Mouse (Mus musculus) kidney, postnatal 0 days (tissue): ENCODE measurements around the gene Slc6a5. TPM values are rescaled to one million over a fixed set of nuclear protein-coding genes. Genes with fewer than 3 reads are reported as not detected.

Experiments
- ATAC-seq: fragments of 200-750 bp; cut with Nextera tagmentation; replicated peaks from 2 replicates; pipeline ENCODE4 v1.8.0; 2017; ENCODE audit warnings: low read depth, moderate number of reproducible peaks, moderate TSS enrichment, moderate library complexity; ENCODE audit not compliant: low FRiP score
- DNase-seq: peaks from one replicate; pipeline ENCODE4 v3.0.0-alpha.2; 2016; ENCODE audit warnings: low spot score
- H3K27ac ChIP-seq: fragments of 300-500 bp; sonication (generic); 2 replicates; pipeline ENCODE4 v1.5.1; 2014; ENCODE audit warnings: mild to moderate bottlenecking
- H3K27me3 ChIP-seq: fragments of 300-500 bp; sonication (generic); 2 replicates; pipeline ENCODE4 v1.6.1; 2014; ENCODE audit warnings: low read length, mixed read lengths; ENCODE audit not compliant: insufficient read depth
- H3K36me3 ChIP-seq: fragments of 300-500 bp; sonication (generic); 2 replicates; pipeline ENCODE4 v1.6.1; 2014; ENCODE audit warnings: low read length, mixed read lengths; ENCODE audit not compliant: insufficient read depth
- H3K4me1 ChIP-seq: fragments of 300-500 bp; sonication (generic); replicated peaks from 2 replicates; pipeline ENCODE4 v1.6.1; 2014; ENCODE audit warnings: antibody characterized with exemption, low read length, mixed read lengths; ENCODE audit not compliant: insufficient read depth
- H3K4me2 ChIP-seq: fragments of 300-500 bp; sonication (generic); 2 replicates; pipeline ENCODE4 v1.6.1; 2014; ENCODE audit warnings: mild to moderate bottlenecking, low read length, moderate library complexity, mixed read lengths
- H3K4me3 ChIP-seq: fragments of 300-500 bp; sonication (generic); replicated peaks from 2 replicates; pipeline ENCODE4 v1.5.1; 2014; ENCODE audit warnings: low read depth, low read length
- H3K9ac ChIP-seq: fragments of 300-500 bp; sonication (generic); 2 replicates; pipeline ENCODE4 v1.6.1; 2014; ENCODE audit warnings: low read depth, low read length
- H3K9me3 ChIP-seq: fragments of 300-500 bp; sonication (generic); replicated peaks from 2 replicates; pipeline ENCODE4 v1.6.1; 2016; ENCODE audit warnings: low read length, inconsistent platforms, mixed read lengths
- CTCF ChIP-seq: IDR thresholded peaks from 2 replicates; pipeline ENCODE4 v1.5.1; 2016; ENCODE audit warnings: antibody characterized with exemption, low read depth, mild to moderate bottlenecking, moderate library complexity
- whole genome bisulfite sequencing: fragments of 180-500 bp; shearing (Covaris S2); extraction: QIAGEN DNeasy Blood & Tissue Kit; methylation state at CpG from one replicate; pipeline ENCODE4 v1.1.7; 2014; 5-methylcytosine and 5-hydroxymethylcytosine counted together
- polyA plus RNA-seq: library from polyadenylated mRNA; unstranded; fragments of >200 nt; fragmentation: Nextera tagmentation; extraction: Ambion mirVana; gene quantifications from 2 replicates; pipeline ENCODE4 v1.2.1, GENCODE M21; 2015

Gene Slc6a5
- polyA plus RNA-seq, 1 experiment from 2014 or later = not detected

GRCm38 (mm10) chr7:49963764-49964163, 53.8 kb downstream of the Slc6a5 start:
- H3K27me3 ChIP-seq = no peaks in the 10 kb centered on the region
- no peak overlapping the region for H3K27ac ChIP-seq
- no peak for TF ChIP-seq CTCF
- no peaks in the 10 kb centered on the region for H3K4me1 ChIP-seq
- no peak overlapping the region for H3K4me3 ChIP-seq
- no peaks in the 10 kb centered on the region for H3K9me3 ChIP-seq
- ATAC-seq = no peak
- H3K36me3 ChIP-seq = no peaks in the 10 kb centered on the region
- DNase-seq = no peak
- WGBS = 85% methylated on average over 2 of the region's 2 CpGs
- H3K4me2 ChIP-seq = no peak overlapping the region
- no peak overlapping the region for H3K9ac ChIP-seq

GRCm38 (mm10) chr7:49969516-49969915, 59.6 kb downstream of the Slc6a5 start:
- TF ChIP-seq CTCF = no peak
- Histone ChIP-seq H3K27ac (no peak overlapping the region), H3K4me1 (no peaks in the 10 kb centered on the region), H3K4me2 (no peak overlapping the region), H3K9me3 (no peaks in the 10 kb centered on the region), H3K27me3 (peaks cover 5% of the 10 kb centered on the region), H3K36me3 (no peaks in the 10 kb centered on the region), H3K4me3 (no peak overlapping the region), H3K9ac (no peak overlapping the region)
- DNase-seq = no peak
- WGBS = 45% methylated on average over 4 of the region's 4 CpGs
- ATAC-seq = no peak

GRCm38 (mm10) chr7:49974841-49975440, 65.0 kb downstream of the Slc6a5 start, which contains the start of gene Nell1:
Nell1 (plus strand) TSS chr7:49974864.
- WGBS = 1% methylated on average over 47 of the region's 52 CpGs
- Histone ChIP-seq H3K4me3 (peak within 1 kb of the TSS; percentile 49), H3K4me1 (no peaks in the 10 kb centered on the region), H3K27me3 (peaks cover 33% of the 10 kb centered on the region), H3K4me2 (peak within 1 kb of the TSS; percentile 90), H3K36me3 (no peaks in the 10 kb centered on the region), H3K9me3 (no peaks in the 10 kb centered on the region), H3K9ac (peak within 1 kb of the TSS; percentile 46), H3K27ac (no peak within 1 kb of the TSS)
- DNase-seq (peak; percentile 25), ATAC-seq (peak; percentile 55)
- no peak for TF ChIP-seq CTCF

GRCm38 (mm10) chr7:49975441-49976121, 65.6 kb downstream of the Slc6a5 start:
- peaks cover 33% of the 10 kb centered on the region for H3K27me3 ChIP-seq
- H3K27ac ChIP-seq = no peak overlapping the region
- H3K4me1 ChIP-seq = no peaks in the 10 kb centered on the region
- peak overlapping the region; percentile 46; the same call in 1 of the 2 replicates for H3K9ac ChIP-seq
- H3K4me2 ChIP-seq = peak overlapping the region; percentile 90
- H3K9me3 ChIP-seq = no peaks in the 10 kb centered on the region
- H3K4me3 ChIP-seq = peak overlapping the region; percentile 49
- no peaks in the 10 kb centered on the region for H3K36me3 ChIP-seq
- peak; percentile 22 for DNase-seq
- peak; percentile 42; the same call in 1 of the 2 replicates for TF ChIP-seq CTCF
- ATAC-seq = 0 out of 2 replicates have a peak, but pooled peaks have one; percentile 33
- under 1% methylated on average over 40 of the region's 40 CpGs for WGBS

GRCm38 (mm10) chr7:49981511-49982227, 71.7 kb downstream of the Slc6a5 start:
- TF ChIP-seq CTCF = peak; percentile 54
- no peak overlapping the region for H3K9ac ChIP-seq
- H3K27ac ChIP-seq = no peak overlapping the region
- H3K9me3 ChIP-seq = no peaks in the 10 kb centered on the region
- ATAC-seq (no peak), DNase-seq (no peak)
- no peak overlapping the region for H3K4me2 ChIP-seq
- H3K27me3 ChIP-seq = peaks cover 7% of the 10 kb centered on the region; the same call in 1 of the 2 replicates
- WGBS = 35% methylated on average over 9 of the region's 9 CpGs
- H3K4me1 ChIP-seq = 0 out of 2 replicates have a peak, but pooled peaks cover 3% of the 10 kb centered on the region
- H3K36me3 ChIP-seq = no peaks in the 10 kb centered on the region
- H3K4me3 ChIP-seq = no peak overlapping the region

- no peak for ATAC-seq
- no peak overlapping the region for H3K27ac ChIP-seq
Observed at GRCm38 (mm10) chr7:49984698-49985097, 74.8 kb downstream of the Slc6a5 start.

More at GRCm38 (mm10) chr7:49984698-49985097, 74.8 kb downstream of the Slc6a5 start:
- Histone ChIP-seq H3K27me3 (no peaks in the 10 kb centered on the region), H3K9me3 (no peaks in the 10 kb centered on the region), H3K36me3 (no peaks in the 10 kb centered on the region), H3K4me1 (0 out of 2 replicates have a peak, but pooled peaks cover 3% of the 10 kb centered on the region), H3K9ac (no peak overlapping the region), H3K4me2 (peak overlapping the region; percentile 32; the same call in 1 of the 2 replicates), H3K4me3 (no peak overlapping the region)
- no peak for TF ChIP-seq CTCF
- no peak for DNase-seq
- WGBS = 23% methylated on average over 6 of the region's 6 CpGs
